Mouse (Mus musculus) liver, adult 2 months (tissue): ENCODE results near the gene Flt3.

ENCODE experiments used
- CTCF ChIP-seq: fragments of 200-500 bp; IDR thresholded peaks from 2 replicates; pipeline ENCODE4 v1.5.1; 2011; ENCODE audit warnings: low read depth, low read length, control low read depth
- POLR2A ChIP-seq: fragments of 200-500 bp; IDR thresholded peaks from 2 replicates; pipeline ENCODE4 v1.6.1; 2011; ENCODE audit warnings: low read length, control low read depth; ENCODE audit not compliant: insufficient read depth; ENCODE audit errors: extremely low read depth

- TF ChIP-seq POLR2A (no peak), CTCF (no peak)
These were observed 17.7 kb upstream of the Flt3 start for GRCm38 (mm10) chr5:147417986-147418385.
